Mouse (Mus musculus) granulocyte monocyte progenitor cell, adult 5-6 weeks (primary cell): ENCODE data around the gene Trip4. TPM values are rescaled to one million over a fixed set of nuclear protein-coding genes. Genes with fewer than 3 reads are reported as not detected.
A peak's percentile ranks its signal among the peaks of the same experiment; 100 is the strongest.

Source experiments
- ATAC-seq: replicated peaks from 2 replicates; pipeline ENCODE4 v1.8.0; 2016; ENCODE audit warnings: mild to moderate bottlenecking, moderate TSS enrichment, inconsistent platforms; ENCODE audit not compliant: poor library complexity, severe bottlenecking
- total RNA-seq, 2 experiments: library from RNA; stranded (forward) in 1 of 2; stranded (reverse) in 1 of 2; fragments of 200-712, 200-1000 nt in 1 of 2; fragments of >200 nt in 1 of 2; fragmentation: Nextera tagmentation in 1 of 2; gene quantifications; 2 replicates each; pipeline ENCODE4 v1.2.3; 2014 to 2017

The Trip4 gene
- total RNA-seq, 2 experiments from 2014 or later: 13.8 to 18.4 TPM

GRCm38 (mm10) chr9:65836916-65837315 is 71.7 kb downstream of the Trip4 start:
- no peak for ATAC-seq

GRCm38 (mm10) chr9:65834628-65835354 is 73.8 kb downstream of the Trip4 start:
- ATAC-seq: peak; percentile 74

- ATAC-seq: no peak
Measured at GRCm38 (mm10) chr9:65833640-65834039, 75.0 kb downstream of the Trip4 start.

- ATAC-seq: no peak
Measured at GRCm38 (mm10) chr9:65833230-65833629, 75.4 kb downstream of the Trip4 start.

- ATAC-seq: no peak
Measured at GRCm38 (mm10) chr9:65832041-65832440, 76.6 kb downstream of the Trip4 start.

GRCm38 (mm10) chr9:65831164-65831563 is 77.4 kb downstream of the Trip4 start:
- no peak for ATAC-seq

GRCm38 (mm10) chr9:65830255-65830654 is 78.3 kb downstream of the Trip4 start:
- ATAC-seq: no peak

GRCm38 (mm10) chr9:65829410-65829809 is 79.2 kb downstream of the Trip4 start:
- no peak for ATAC-seq

GRCm38 (mm10) chr9:65828511-65828910 is 80.1 kb downstream of the Trip4 start:
- ATAC-seq: peak; percentile 45

- no peak for ATAC-seq
Measured at GRCm38 (mm10) chr9:65828016-65828403, 80.6 kb downstream of the Trip4 start.

- peak; percentile 83 for ATAC-seq
Measured at GRCm38 (mm10) chr9:65827344-65828015, 81.1 kb downstream of the Trip4 start, which contains the start of gene Zfp609. Gene Zfp609 (minus strand): TSS chr9:65827564.

- ATAC-seq: peak; percentile 49
Measured at GRCm38 (mm10) chr9:65826588-65827343, 81.8 kb downstream of the Trip4 start.

GRCm38 (mm10) chr9:65826226-65826587 is 82.4 kb downstream of the Trip4 start:
- ATAC-seq: no peak

GRCm38 (mm10) chr9:65823716-65824462 is 84.7 kb downstream of the Trip4 start:
- no peak for ATAC-seq

- ATAC-seq: no peak
Measured at GRCm38 (mm10) chr9:65822011-65822410, 86.6 kb downstream of the Trip4 start.

- ATAC-seq: no peak
Measured at GRCm38 (mm10) chr9:65820301-65820700, 88.3 kb downstream of the Trip4 start.

GRCm38 (mm10) chr9:65818402-65818801 is 90.2 kb downstream of the Trip4 start:
- no peak for ATAC-seq

GRCm38 (mm10) chr9:65812841-65813240 is 95.8 kb downstream of the Trip4 start:
- no peak for ATAC-seq

- no peak for ATAC-seq
Measured at GRCm38 (mm10) chr9:65811784-65812183, 96.8 kb downstream of the Trip4 start.

GRCm38 (mm10) chr9:65807818-65808217 is 100.8 kb downstream of the Trip4 start:
- no peak for ATAC-seq
